Mouse (Mus musculus): ENCODE results near the gene Fpgs.
A peak's percentile ranks its signal among the peaks of the same experiment; 100 is the strongest.

Gene Fpgs

GRCm38 (mm10) chr2:32704021-32704421 is at the start of gene Fpgs:
Fpgs (minus strand) TSS chr2:32704145.
- no peak for DNase-seq (ENCODE audit: low read depth)

GRCm38 (mm10) chr2:32752181-32752580 is 48.2 kb upstream of the Fpgs start:
- DNase-seq (ENCODE audit: low read depth), result no peak

GRCm38 (mm10) chr2:32751665-32752033 is 47.7 kb upstream of the Fpgs start:
- no peak for DNase-seq (ENCODE audit: low read depth)

GRCm38 (mm10) chr2:32750887-32751664 is 47.1 kb upstream of the Fpgs start:
- peak; percentile 57 for DNase-seq (ENCODE audit: low read depth)

- no peak for DNase-seq (ENCODE audit: low read depth)
Observed at GRCm38 (mm10) chr2:32750199-32750598, 46.3 kb upstream of the Fpgs start.

GRCm38 (mm10) chr2:32749082-32749481 is 45.1 kb upstream of the Fpgs start:
- DNase-seq (ENCODE audit: low read depth), result no peak

- DNase-seq (ENCODE audit: low read depth), result no peak
Observed at GRCm38 (mm10) chr2:32744272-32744982, 40.5 kb upstream of the Fpgs start.

- no peak for DNase-seq (ENCODE audit: low read depth)
Observed at GRCm38 (mm10) chr2:32742173-32742531, 38.2 kb upstream of the Fpgs start.

GRCm38 (mm10) chr2:32741273-32742172 is 37.6 kb upstream of the Fpgs start:
- DNase-seq (ENCODE audit: low read depth), result no peak

GRCm38 (mm10) chr2:32740916-32741272 is 36.9 kb upstream of the Fpgs start, which contains the start of gene 6330409D20Rik:
6330409D20Rik (minus strand) TSS chr2:32741016.
- DNase-seq (ENCODE audit: low read depth), result no peak

GRCm38 (mm10) chr2:32739311-32739710 is 35.4 kb upstream of the Fpgs start:
- no peak for DNase-seq (ENCODE audit: low read depth)

GRCm38 (mm10) chr2:32737008-32737407 is 33.1 kb upstream of the Fpgs start:
- no peak for DNase-seq (ENCODE audit: low read depth)

- DNase-seq (ENCODE audit: low read depth), result no peak
Observed at GRCm38 (mm10) chr2:32736306-32736829, 32.4 kb upstream of the Fpgs start.

GRCm38 (mm10) chr2:32734933-32735332 is 31.0 kb upstream of the Fpgs start:
- DNase-seq (ENCODE audit: low read depth), result no peak

- DNase-seq (ENCODE audit: low read depth), result no peak
Observed at GRCm38 (mm10) chr2:32734480-32734879, 30.5 kb upstream of the Fpgs start.

GRCm38 (mm10) chr2:32732695-32733094 is 28.8 kb upstream of the Fpgs start:
- DNase-seq (ENCODE audit: low read depth), result no peak

- DNase-seq (ENCODE audit: low read depth), result no peak
Observed at GRCm38 (mm10) chr2:32731911-32732310, 28.0 kb upstream of the Fpgs start.

- DNase-seq (ENCODE audit: low read depth), result no peak
Observed at GRCm38 (mm10) chr2:32730854-32731253, 26.9 kb upstream of the Fpgs start.

- DNase-seq (ENCODE audit: low read depth), result no peak
Observed at GRCm38 (mm10) chr2:32729547-32729946, 25.6 kb upstream of the Fpgs start.

- DNase-seq (ENCODE audit: low read depth), result no peak
Observed at GRCm38 (mm10) chr2:32728463-32728862, 24.5 kb upstream of the Fpgs start.

GRCm38 (mm10) chr2:32727435-32727834 is 23.5 kb upstream of the Fpgs start:
- DNase-seq (ENCODE audit: low read depth), result peak; percentile 84

Measured in fibroblast of lung, adult 2 months (primary cell).